Mouse (Mus musculus) urinary bladder, postnatal 14 days (tissue): ENCODE measurements around the gene Arnt2.
A peak's percentile ranks its signal among the peaks of the same experiment; 100 is the strongest.

Experiments used
- DNase-seq: peaks from one replicate; pipeline ENCODE4 v3.0.0; 2021; ENCODE audit warnings: low spot score

The Arnt2 gene

GRCm38 (mm10) chr7:84397320-84397719 lies 12.7 kb downstream of the Arnt2 start:
- DNase-seq: no peak

DNA sequence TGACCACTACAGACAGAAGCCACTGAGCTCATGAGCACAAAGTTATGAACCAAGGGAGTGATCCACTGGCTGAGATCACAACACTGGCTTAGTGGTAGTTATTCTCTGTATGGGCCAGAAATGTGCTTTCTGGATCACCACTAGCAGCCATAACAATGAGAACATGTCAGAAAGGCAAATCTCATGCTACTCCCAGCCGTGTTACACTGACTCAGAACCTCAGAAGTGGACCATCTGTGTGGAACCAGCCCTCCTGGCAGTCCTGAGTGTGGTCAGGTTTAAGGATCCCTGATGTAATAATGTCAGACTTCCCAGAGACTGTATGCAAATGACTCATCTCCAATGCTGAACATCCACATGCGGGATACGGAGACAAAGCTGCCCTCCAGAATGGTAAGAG lies 13.4 kb downstream of the Arnt2 start:
- no peak for DNase-seq

DNA sequence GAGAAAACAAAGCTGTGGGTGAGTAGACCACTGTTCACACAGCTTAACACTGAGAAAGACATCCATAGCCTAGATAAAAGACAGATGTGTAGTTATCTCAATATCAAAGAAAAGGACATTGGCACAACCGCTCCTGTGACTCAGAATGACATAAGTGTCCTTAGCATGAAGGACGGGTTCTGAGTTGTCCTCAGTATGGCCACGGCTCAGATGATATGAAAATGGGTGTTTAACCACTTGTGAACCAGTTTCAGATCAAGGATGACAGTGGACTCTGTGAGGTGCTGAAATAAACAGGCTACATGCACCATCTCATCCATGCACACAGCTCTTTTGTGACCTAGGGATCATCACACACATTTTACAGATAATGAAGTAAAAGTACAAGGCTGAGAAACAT lies 22.1 kb downstream of the Arnt2 start:
- no peak for DNase-seq

DNA sequence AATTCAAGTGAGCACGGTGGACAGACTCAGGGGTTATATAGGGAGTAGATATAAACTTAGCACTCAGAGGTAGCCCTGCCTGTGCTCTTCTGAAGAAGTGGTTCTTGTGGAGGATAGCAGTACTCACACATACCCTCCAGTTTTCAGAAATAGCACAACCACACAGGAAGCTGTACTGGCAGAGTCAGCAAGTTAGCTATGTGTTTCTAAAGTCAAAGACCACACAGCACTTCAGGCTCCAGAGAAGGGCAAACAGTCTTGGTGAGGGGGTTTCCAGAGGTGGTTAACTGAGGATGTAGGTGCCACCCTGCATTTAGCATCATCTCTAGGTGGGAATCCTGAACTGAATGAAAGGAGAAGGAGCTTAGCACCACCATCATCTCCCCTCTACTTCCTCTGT lies 23.5 kb downstream of the Arnt2 start:
- no peak for DNase-seq

DNA sequence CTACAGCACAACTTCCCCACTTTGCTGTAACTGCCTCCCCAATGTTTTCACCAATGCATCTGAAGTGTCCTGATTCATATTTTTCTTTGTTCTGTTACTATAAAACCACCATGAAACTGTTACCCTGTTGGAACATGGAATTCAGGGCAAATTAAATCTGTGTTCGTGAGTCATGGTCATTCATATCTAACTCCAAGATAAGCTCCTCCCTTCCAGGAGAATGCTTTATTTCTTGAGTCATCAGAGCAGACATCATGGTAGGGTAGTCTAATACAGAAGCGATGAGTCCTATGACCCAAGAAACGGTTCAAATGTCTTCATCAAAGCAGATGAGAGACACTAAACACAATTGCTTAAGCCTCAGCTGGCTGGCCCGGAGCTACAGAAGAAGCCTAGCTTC lies 25.2 kb downstream of the Arnt2 start:
- no peak for DNase-seq

DNA sequence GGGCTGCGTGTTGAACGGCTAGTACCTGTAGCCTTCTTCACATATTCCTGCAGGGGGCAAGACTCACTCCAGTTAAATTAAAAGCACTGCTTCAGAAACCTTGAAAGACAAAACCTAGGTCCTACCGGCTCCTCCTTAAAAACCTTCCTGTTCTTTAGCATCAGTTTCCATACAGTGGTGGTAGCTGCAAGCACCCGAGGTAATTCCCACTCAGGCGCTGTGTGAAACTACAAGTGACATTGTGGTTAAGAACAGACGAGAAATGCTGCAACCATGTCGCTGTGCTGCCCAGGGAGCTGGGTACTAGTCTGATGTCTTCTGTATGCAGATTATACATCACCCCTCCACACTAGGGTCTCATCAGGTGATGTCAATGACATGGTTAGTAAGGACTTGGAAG lies 25.9 kb downstream of the Arnt2 start:
- no peak for DNase-seq

DNA sequence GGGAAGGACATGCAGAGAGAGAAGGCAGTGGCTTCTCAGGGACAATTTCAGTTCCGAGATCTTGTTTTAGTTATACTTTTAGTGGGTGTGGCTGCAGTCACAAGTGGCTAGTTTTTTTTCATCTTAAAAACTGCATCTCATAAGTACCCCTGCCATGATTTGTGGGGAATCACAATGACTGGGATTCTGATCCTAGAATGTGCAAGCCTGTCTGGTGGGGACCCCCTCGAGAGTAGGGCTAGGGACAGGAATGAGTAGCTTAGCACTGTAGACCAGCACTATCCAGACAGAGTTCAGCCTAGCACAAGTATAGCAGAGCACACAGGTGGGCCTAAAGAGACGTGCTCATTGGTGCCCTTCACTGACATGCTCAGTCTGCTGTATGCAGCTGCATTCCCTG lies 27.6 kb downstream of the Arnt2 start:
- DNase-seq: no peak

DNA sequence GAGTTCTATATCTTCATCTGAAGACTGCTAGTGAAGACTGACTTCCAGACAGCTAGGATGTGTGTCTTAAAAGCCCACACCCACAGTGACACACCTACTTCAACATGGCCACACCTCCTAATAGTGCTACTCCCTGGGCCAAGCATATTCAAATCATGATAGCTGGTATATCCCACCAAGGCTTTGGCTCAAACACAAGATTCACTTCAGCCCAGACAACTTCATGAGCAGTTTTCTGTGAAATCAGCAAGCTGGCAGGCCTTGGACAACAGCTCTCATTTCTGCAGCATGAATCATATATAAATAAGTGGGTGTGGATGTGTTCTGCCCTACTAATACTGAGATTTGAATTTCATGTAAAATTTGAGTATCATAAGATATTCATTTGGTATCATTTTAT lies 29.2 kb downstream of the Arnt2 start:
- DNase-seq: no peak

- DNase-seq: no peak
Measured at GRCm38 (mm10) chr7:84377330-84377729, 32.6 kb downstream of the Arnt2 start.

DNA sequence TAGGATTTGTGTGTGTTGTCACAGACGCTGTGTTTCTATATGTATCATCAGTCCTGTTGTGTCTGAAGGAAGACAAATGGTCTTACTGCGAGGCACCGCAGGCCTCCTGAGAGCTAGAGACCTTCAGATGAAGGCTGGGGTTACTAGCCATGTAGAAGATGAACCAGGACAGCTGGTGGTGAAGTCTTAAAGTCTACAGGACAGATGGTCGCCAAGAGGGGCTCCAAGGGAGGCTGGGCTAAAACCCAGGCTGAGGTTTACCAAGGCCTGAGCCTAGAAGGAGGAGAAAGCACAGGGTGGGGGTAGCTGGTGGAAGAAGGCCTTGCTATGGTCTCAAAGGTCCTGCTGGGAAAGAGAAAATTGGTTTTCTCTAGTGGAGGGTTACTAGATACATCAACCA lies 36.3 kb downstream of the Arnt2 start:
- DNase-seq: no peak

DNA sequence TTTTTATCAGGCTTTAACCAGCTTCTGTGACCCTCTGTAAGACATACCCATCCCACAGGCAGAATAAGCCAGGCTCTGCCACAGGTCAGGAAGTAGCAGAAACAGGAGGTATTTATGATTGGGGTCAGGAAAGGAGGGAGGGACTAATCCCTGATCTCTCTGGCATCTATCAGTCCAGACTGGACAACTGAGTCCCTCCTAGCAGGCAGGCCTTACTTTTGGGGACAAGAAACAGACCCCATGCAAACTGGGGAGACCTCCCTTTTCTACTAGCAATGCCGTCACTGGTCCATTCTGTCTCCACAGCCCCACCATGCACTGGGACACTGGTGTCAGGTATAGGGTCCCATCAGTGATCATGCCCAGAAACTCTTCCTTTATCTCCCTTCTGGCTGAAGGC lies 37.1 kb downstream of the Arnt2 start:
- no peak for DNase-seq

DNA sequence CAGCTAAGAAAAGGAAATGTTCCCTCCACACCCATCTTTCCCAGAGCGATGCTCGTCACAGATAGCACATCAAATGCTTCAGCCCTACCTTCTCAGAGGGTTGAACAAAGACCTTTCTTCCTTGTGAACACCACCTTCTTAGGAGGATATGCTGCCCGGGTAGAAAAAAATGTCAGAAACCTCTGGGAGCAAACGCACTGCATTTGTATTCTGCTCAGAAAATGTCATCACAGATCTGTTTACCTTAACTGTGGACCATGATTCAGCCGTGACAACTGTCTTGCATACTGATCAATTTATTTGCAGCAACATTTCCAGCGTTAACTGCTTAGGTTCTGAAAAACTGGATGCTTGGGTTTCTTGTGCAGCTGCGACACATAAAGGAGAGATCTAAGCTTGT lies 37.7 kb downstream of the Arnt2 start:
- DNase-seq: no peak

GRCm38 (mm10) chr7:84370911-84371592 lies 38.9 kb downstream of the Arnt2 start:
- no peak for DNase-seq

GRCm38 (mm10) chr7:84366251-84366650 lies 43.7 kb downstream of the Arnt2 start:
- DNase-seq: no peak

GRCm38 (mm10) chr7:84362711-84363110 lies 47.3 kb downstream of the Arnt2 start:
- DNase-seq: no peak

- no peak for DNase-seq
Measured at GRCm38 (mm10) chr7:84361086-84361684, 48.8 kb downstream of the Arnt2 start.

- DNase-seq: no peak
Measured at GRCm38 (mm10) chr7:84358426-84358825, 51.5 kb downstream of the Arnt2 start.

GRCm38 (mm10) chr7:84355619-84356570 lies 54.1 kb downstream of the Arnt2 start:
- DNase-seq: peak; percentile 57

DNA sequence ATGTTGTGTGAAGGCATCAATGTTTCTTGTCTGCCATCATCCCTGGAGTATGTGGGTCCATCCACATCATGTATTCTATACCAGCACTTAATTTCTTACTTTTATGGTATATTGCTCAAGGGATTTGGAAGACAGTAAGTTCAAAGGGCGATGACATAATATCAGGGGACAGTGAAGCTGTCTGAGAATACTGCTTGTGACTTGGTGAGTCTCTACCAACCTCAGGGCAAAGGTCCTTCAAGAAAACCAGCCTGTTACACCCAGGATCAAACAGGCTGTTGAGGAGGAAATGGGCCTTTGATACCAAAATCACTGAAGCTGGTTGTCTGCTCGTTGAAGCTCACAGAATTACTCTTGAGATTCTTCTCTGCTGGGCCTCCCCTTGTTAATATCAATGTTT lies 55.1 kb downstream of the Arnt2 start:
- no peak for DNase-seq

DNA sequence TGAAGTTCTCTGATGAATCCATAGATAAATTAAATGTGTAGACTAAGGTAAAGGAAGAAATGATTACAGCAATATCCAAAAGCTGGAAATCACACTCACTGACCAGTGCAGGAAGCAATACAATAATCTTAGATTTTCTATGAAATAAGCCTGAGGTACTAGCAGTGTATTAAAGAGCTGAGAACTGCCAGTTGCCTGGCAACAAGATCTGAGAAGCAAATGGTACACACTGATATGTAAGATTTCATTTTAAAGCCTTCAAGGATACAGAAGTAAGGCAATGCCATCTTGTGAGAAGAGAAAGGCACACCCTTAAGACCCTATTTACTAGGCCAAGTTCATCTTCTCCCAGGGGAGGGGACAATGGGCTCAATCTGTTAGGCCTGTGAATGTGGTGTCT lies 59.4 kb downstream of the Arnt2 start:
- DNase-seq: no peak

- no peak for DNase-seq
Measured at GRCm38 (mm10) chr7:84349976-84350375, 60.0 kb downstream of the Arnt2 start.

DNA sequence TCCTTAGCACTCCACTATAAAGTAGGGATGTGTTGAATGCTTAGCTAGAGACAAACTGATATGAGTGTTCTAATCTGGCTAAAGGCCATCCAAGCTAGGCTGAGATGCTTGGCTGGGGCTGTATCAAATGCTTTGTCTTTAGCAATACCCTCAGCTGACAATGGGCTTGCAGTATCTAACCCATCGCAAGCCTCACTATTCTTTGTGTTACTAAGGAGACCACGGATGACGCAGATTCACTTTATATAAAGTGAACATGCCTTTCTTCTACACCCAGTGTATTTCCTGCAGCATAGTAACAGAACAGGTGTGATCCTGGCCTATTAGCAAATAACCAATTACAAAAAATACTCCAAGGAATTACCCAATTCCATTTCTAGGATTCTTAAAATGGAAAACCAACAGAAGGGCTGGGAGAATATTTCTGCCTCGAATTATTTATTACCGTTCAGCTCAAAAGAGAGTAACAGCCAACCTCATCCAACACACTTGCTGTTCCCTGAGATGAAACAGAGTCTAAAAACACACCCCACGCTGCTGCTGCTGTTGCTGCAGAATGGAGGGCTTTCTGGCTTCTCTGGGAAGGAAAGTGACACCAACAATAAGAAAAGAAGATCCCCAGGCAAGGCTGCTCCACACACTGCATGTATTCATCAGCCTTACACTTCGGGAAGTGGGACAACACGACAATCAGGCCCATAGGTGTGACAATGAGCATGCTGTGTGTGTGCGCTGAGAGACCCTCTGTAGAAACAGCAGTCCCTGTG lies 61.6 kb downstream of the Arnt2 start:
- no peak for DNase-seq
